Mouse (Mus musculus) G1E (cell line): ENCODE data around the gene Ptgfrn. TPM values are rescaled to one million over a fixed set of nuclear protein-coding genes. Genes with fewer than 3 reads are reported as not detected.

Source experiments
- ATAC-seq: 2 replicates; pipeline ENCODE4 v1.8.0; 2016; ENCODE audit warnings: mild to moderate bottlenecking; ENCODE audit not compliant: insufficient number of reproducible peaks, poor library complexity, low FRiP score, severe bottlenecking; ENCODE audit errors: extremely low read depth
- DNase-seq: peaks from one replicate; pipeline ENCODE4 v3.0.0; 2012; ENCODE audit warnings: low spot score
- H3K27me3 ChIP-seq: 2 replicates; pipeline ENCODE4 v1.6.1; 2012; ENCODE audit warnings: mild to moderate bottlenecking, low read length, inconsistent platforms; ENCODE audit not compliant: insufficient read depth
- H3K36me3 ChIP-seq: replicated peaks from 2 replicates; pipeline ENCODE3; 2012; ENCODE audit warnings: mild to moderate bottlenecking, inconsistent platforms
- H3K4me1 ChIP-seq: 2 replicates; pipeline ENCODE4 v1.6.1; 2012; ENCODE audit warnings: low read depth, low read length, inconsistent platforms, mixed read lengths; ENCODE audit not compliant: insufficient read depth
- H3K4me3 ChIP-seq: 2 replicates; pipeline ENCODE4 v1.5.1; 2012; ENCODE audit warnings: low read depth, mild to moderate bottlenecking, inconsistent platforms, low read length, moderate library complexity, mixed read lengths
- H3K9me3 ChIP-seq: replicated peaks from 2 replicates; pipeline ENCODE4 v1.6.1; 2012; ENCODE audit warnings: inconsistent platforms
- CTCF ChIP-seq: IDR thresholded peaks from 2 replicates; pipeline ENCODE4 v1.5.1; 2012; ENCODE audit warnings: low read depth, low read length, inconsistent platforms, mixed read lengths
- GATA1 ChIP-seq: IDR thresholded peaks from 2 replicates; pipeline ENCODE4 v1.6.1; 2012; ENCODE audit warnings: borderline replicate concordance, low read length, inconsistent platforms, mixed read lengths
- GATA2 ChIP-seq: IDR thresholded peaks from 2 replicates; pipeline ENCODE4 v1.6.1; 2012; ENCODE audit warnings: low read depth, low read length, inconsistent platforms, borderline replicate concordance
- POLR2AphosphoS5 ChIP-seq: IDR thresholded peaks from 2 replicates; pipeline ENCODE4 v1.6.1; 2012; ENCODE audit warnings: low read depth, low read length, inconsistent platforms; ENCODE audit not compliant: insufficient replicate concordance
- TAL1 ChIP-seq: conservative IDR thresholded peaks from 2 replicates; pipeline ENCODE4 v1.6.1; 2012; ENCODE audit warnings: low read depth, low read length, inconsistent platforms, mixed read lengths
- polyA plus RNA-seq: library from polyadenylated mRNA; stranded (reverse); fragments of >175 nt; gene quantifications from 2 replicates; pipeline ENCODE4 v1.2.3, GENCODE M21; 2012
- total RNA-seq, 2 experiments: library from RNA; stranded (forward) in 1 of 2; stranded (reverse) in 1 of 2; fragments of 200-1000 nt in 1 of 2; fragments of >200 nt in 1 of 2; fragmentation: Nextera tagmentation in 1 of 2; gene quantifications; 2 replicates each; pipeline ENCODE4 v1.2.3; 2014 to 2017

Gene Ptgfrn
- total and polyA plus RNA-seq, 3 experiments: under 0.01 TPM; not detected in 2

DNA sequence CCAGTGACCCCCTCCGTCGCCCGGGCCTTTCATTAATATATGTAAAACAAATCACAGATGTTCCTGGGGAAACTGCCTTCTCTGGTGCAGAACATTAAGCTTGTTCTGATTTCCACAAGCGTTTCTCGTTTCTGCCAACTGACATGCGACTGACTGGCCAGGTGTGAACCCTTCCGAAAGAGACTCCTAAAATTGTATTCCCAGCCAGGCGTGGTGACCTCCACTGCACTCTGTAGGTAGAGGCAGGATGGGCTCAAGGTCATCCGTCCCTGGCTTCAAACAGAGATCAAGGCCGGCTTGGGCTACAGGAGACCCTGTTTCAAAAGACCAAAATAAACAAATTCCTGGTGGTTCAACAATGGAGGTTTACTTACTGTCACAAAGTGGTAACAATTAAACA is 1.2 kb upstream of the Ptgfrn start:
- Histone ChIP-seq H3K27me3 (no peaks in the 10 kb centered on the region), H3K4me1 (no peaks in the 10 kb centered on the region), H3K36me3 (no peaks in the 10 kb centered on the region), H3K4me3 (no peak overlapping the region), H3K9me3 (peaks cover 3% of the 10 kb centered on the region; the same call in 1 of the 2 replicates)
- no peak for DNase-seq
- no peak for TF ChIP-seq GATA1
- no peak for TF ChIP-seq POLR2AphosphoS5
- no peak for TF ChIP-seq GATA2
- no peak for TF ChIP-seq TAL1
- no peak for TF ChIP-seq CTCF
- no peak for ATAC-seq

DNA sequence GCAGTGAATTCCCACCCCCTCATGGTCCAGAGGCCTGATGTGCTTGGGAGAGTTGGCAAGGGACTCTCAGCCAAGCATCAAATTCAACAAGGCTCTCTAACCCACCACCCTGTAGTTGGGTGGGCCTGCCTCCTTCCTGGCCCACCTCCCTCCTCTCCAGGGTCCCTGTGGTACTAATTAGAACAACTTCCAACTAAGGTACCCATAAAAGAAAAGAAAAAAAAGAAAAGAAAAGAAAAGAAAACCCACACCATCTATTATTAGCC is 693 bp upstream of the Ptgfrn start:
- DNase-seq (no peak), ATAC-seq (no peak)
- Histone ChIP-seq H3K36me3 (no peaks in the 10 kb centered on the region), H3K9me3 (peaks cover 3% of the 10 kb centered on the region; the same call in 1 of the 2 replicates), H3K4me3 (no peak overlapping the region), H3K27me3 (no peaks in the 10 kb centered on the region), H3K4me1 (no peaks in the 10 kb centered on the region)
- TF ChIP-seq CTCF: no peak
- TF ChIP-seq TAL1: no peak
- no peak for TF ChIP-seq GATA2
- TF ChIP-seq GATA1: no peak
- no peak for TF ChIP-seq POLR2AphosphoS5

DNA sequence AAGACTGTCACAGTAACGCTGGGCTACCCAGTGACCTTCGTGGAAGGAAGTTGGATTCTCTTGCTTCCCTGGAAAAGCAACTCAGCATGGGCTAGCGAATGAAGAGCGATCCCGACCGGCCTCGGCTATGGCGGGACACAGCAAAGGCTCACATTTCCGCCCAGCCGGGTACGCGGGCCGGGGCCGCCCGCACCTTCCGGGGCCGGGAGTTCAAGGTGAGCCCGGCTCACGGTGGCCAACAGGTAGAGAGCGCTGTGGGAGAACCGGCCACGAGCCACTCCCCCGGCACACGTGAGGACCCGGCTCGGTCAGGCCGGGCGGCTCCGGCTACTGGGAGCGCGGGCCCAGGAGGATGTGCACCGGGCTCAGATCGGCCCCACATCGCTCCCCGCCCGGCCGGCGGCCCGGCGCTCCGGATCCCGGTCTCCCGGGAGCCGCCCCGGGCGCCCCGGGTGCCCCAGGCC is 488 bp downstream of the Ptgfrn start:
- H3K36me3 ChIP-seq: no peaks in the 10 kb centered on the region
- no peaks in the 10 kb centered on the region for H3K27me3 ChIP-seq
- DNase-seq (no peak), ATAC-seq (no peak)
- H3K9me3 ChIP-seq: peaks cover 3% of the 10 kb centered on the region; the same call in 1 of the 2 replicates
- H3K4me3 ChIP-seq: no peak overlapping the region
- TF ChIP-seq TAL1: no peak
- no peak for TF ChIP-seq CTCF
- no peak for TF ChIP-seq POLR2AphosphoS5
- no peak for TF ChIP-seq GATA1
- TF ChIP-seq GATA2: no peak
- H3K4me1 ChIP-seq: no peaks in the 10 kb centered on the region

DNA sequence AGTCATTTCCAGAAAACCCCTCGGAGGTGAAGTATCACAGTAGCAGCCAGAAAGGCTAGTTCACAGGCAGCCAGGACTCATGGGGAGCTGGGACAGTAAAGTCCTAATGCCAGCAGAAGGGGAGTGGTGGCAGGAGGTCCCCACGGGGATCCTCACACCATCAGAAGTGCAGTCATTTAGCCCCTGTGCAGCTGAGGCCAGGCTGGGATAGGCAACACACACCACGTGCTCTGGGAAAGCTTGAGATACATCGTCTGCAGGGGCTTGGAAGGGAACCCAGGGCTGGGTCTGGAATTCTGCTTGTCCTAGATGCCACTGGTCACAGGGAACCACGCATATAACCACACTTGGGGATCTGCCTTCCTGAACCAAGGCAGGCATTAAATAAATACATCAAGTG is 1.2 kb downstream of the Ptgfrn start:
- ATAC-seq (no peak), DNase-seq (no peak)
- TF ChIP-seq CTCF: no peak
- no peak for TF ChIP-seq GATA1
- no peak for TF ChIP-seq GATA2
- no peak for TF ChIP-seq TAL1
- no peak for TF ChIP-seq POLR2AphosphoS5
- H3K9me3 ChIP-seq: peaks cover 3% of the 10 kb centered on the region; the same call in 1 of the 2 replicates
- no peaks in the 10 kb centered on the region for H3K4me1 ChIP-seq
- no peak overlapping the region for H3K4me3 ChIP-seq
- no peaks in the 10 kb centered on the region for H3K27me3 ChIP-seq
- H3K36me3 ChIP-seq: no peaks in the 10 kb centered on the region

DNA sequence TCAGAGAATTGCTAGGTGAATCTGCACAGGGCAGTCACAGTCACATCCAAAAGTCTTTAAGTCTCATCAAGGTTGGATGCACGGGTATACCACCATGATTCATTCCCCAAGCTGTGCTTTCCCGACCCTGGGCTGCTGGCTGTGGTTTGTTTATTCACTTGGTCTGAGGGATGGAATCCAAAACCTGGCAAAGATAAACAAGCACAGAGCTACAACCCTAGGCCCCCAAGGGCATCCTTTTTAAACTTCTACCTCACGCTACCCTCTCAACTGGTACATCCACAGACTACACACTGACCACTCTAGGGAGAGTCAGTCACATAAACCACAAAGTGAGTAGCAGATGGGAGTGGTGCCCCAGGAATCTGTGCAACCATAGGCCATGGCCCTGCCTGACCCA is 1.8 kb downstream of the Ptgfrn start:
- H3K4me1 ChIP-seq: no peaks in the 10 kb centered on the region
- H3K27me3 ChIP-seq: no peaks in the 10 kb centered on the region; the same call in 1 of the 2 replicates
- no peaks in the 10 kb centered on the region for H3K36me3 ChIP-seq
- DNase-seq (no peak), ATAC-seq (no peak)
- no peak overlapping the region for H3K4me3 ChIP-seq
- H3K9me3 ChIP-seq: peaks cover 3% of the 10 kb centered on the region; the same call in 1 of the 2 replicates
- TF ChIP-seq GATA1: no peak
- TF ChIP-seq POLR2AphosphoS5: no peak

DNA sequence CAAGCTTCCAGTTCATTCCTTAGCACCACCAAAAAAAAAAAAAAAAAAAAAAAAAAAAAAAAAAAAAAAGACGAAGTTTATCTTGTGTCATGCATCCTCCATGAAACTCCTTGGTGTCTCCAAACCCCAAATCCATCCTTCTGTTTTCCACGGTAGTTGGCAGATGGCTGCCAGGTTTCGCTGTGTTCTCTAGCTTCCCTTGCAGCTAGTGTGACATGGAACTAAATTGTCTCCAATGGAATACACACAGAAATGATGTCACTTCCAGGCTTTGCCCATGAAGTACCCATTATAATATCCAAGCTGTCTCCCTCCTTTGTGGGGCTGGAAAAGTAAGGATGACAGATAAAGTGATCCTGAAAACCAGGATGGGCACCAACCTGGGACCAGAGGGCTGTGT is 3.8 kb downstream of the Ptgfrn start:
- TF ChIP-seq GATA1: no peak
- ATAC-seq (no peak), DNase-seq (no peak)
- Histone ChIP-seq H3K36me3 (no peaks in the 10 kb centered on the region), H3K4me1 (no peaks in the 10 kb centered on the region), H3K4me3 (no peak overlapping the region), H3K27me3 (no peaks in the 10 kb centered on the region; the same call in 1 of the 2 replicates), H3K9me3 (peaks cover 3% of the 10 kb centered on the region; the same call in 1 of the 2 replicates)

DNA sequence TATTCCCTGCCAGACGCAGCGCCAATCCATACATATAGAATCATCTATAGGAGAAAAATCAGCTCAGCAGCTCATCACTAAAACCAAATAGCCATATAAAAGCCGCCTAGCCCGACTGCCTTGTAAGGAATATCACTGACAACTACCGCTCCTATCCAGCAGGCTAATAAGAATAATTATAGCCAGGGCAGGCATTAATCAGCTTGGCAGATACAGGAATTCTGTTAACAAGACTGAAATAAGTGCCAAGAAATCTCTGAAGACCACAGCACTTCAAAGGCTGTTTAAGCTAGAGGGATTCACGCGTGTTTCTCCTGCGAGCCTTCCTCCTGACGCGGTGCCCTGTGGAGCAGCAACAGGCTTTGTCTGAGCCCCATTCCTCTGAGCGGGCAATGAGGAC is 4.6 kb downstream of the Ptgfrn start:
- no peaks in the 10 kb centered on the region for H3K4me1 ChIP-seq
- TF ChIP-seq TAL1 (no peak), CTCF (no peak), GATA1 (no peak), GATA2 (no peak), POLR2AphosphoS5 (no peak)
- no peaks in the 10 kb centered on the region for H3K36me3 ChIP-seq
- H3K9me3 ChIP-seq: peaks cover 3% of the 10 kb centered on the region; the same call in 1 of the 2 replicates
- no peak for DNase-seq
- H3K4me3 ChIP-seq: no peak overlapping the region
- ATAC-seq: no peak
- no peaks in the 10 kb centered on the region; the same call in 1 of the 2 replicates for H3K27me3 ChIP-seq
